Mouse (Mus musculus) heart, adult 18-20 months (tissue): ENCODE results near the gene Ctnnbip1. TPM values are rescaled to one million over a fixed set of nuclear protein-coding genes. Genes with fewer than 3 reads are reported as not detected.

Experiments used
- microRNA-seq, 2 experiments: library from miRNA; unstranded; fragments of <30 nt; microRNA quantifications; one replicate each; pipeline ENCODE4 v1.2.0; 2022
- total RNA-seq, 2 experiments: library from RNA; stranded (reverse); gene quantifications; 2 replicates each; pipeline ENCODE4 v1.2.3; 2021

The Ctnnbip1 gene
- total RNA-seq, 2 experiments from 2014 or later: 24.2 to 25.1 TPM

Small RNA genes lying within 50 kb of the gene (microRNA-seq; reads per million reads assigned to microRNA genes)
- 0.38 to 4.1 reads per million in 2 experiments for gene Mir5616

Other genes starting within 250 kb of the Ctnnbip1 start
- gene Kif1b, start 210.5 kb upstream of the Ctnnbip1 start, total RNA-seq: 100 to 1,000 TPM; 154 to 180 TPM
- gene Ube4b, start 91.5 kb upstream of the Ctnnbip1 start, total RNA-seq: 10 to 100 TPM; 41.7 to 45.5 TPM
- gene Rbp7, start 63.3 kb upstream of the Ctnnbip1 start, total RNA-seq: 10 to 100 TPM; 63.9 to 85.7 TPM
- not detected for gene Tmem274, start 40.9 kb upstream of the Ctnnbip1 start, total RNA-seq
- gene Nmnat1, start 33.0 kb upstream of the Ctnnbip1 start, total RNA-seq: 10 to 100 TPM; 35.4 to 36.0 TPM
- 10 to 100 TPM; 62.5 to 77.5 TPM for gene Lzic, start 33.0 kb upstream of the Ctnnbip1 start, total RNA-seq
- 10 to 100 TPM; 96.1 to 96.2 TPM for gene Clstn1, start 68.2 kb downstream of the Ctnnbip1 start, total RNA-seq
- gene Pik3cd, start 184.3 kb downstream of the Ctnnbip1 start, total RNA-seq: 1 to 10 TPM; 3.5 to 5.6 TPM
- 10 to 100 TPM; 85.2 to 90.5 TPM for gene Tmem201, start 219.8 kb downstream of the Ctnnbip1 start, total RNA-seq